Mouse (Mus musculus): ENCODE measurements at regions not wholly inside any gene's neighbourhood (a gene's known extent, or its start where the extent isn't known, plus 50 kb on each side); places are given as distances from the start of the nearest gene placed in this dataset.
A peak's percentile ranks its signal among the peaks of the same experiment; 100 is the strongest.
"Not testable (repeated sequence)": the region's sequence is repeated elsewhere in the genome, so short reads cannot be mapped to it uniquely, and the experiment has no call there.

DNA sequence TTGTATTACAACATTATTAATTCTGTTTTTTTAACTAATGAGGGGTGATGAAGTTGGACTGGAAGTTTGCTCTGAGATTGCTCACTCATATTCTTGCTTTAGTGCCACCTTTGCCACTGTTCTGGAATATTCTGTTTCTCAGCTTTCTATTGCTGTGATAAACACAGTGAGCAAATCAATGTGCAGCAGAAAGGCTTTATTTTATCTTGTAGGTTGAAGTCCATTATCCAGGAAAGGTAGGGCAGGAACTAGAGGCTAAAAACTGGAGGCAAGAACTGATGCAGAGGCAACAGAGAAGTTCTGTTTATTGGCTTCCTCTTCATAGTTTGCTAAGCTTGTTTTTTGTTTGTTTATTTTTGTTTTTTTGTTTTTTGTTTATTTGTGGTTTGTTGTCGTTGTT is 576.4 kb downstream of the Epha7 start:
- H3K9me3 ChIP-seq (ENCODE audit: control insufficient read depth, low read length): no peaks in the 10 kb centered on the region
- H3K27ac ChIP-seq (replicated peaks; ENCODE audit: low read depth, low read length): no peak overlapping the region
- no peak overlapping the region for H3K9ac ChIP-seq (replicated peaks; ENCODE audit: low read length)
- no peak overlapping the region for H3K4me2 ChIP-seq (ENCODE audit: low read length)
- no peaks in the 10 kb centered on the region for H3K4me1 ChIP-seq (ENCODE audit: control insufficient read depth, insufficient read depth, low read length)
- H3K36me3 ChIP-seq (ENCODE audit: control insufficient read depth, insufficient read depth, low read length): no peaks in the 10 kb centered on the region
- ATAC-seq (ENCODE audit: low FRiP score, low TSS enrichment): no peak
- 87% methylated on average over 1 of the region's 1 CpGs for WGBS
- H3K27me3 ChIP-seq (ENCODE audit: control insufficient read depth, insufficient read depth, low read length): no peaks in the 10 kb centered on the region
- no peak overlapping the region for H3K4me3 ChIP-seq (replicated peaks; ENCODE audit: low read depth, low read length)
- no peak for DNase-seq

DNA sequence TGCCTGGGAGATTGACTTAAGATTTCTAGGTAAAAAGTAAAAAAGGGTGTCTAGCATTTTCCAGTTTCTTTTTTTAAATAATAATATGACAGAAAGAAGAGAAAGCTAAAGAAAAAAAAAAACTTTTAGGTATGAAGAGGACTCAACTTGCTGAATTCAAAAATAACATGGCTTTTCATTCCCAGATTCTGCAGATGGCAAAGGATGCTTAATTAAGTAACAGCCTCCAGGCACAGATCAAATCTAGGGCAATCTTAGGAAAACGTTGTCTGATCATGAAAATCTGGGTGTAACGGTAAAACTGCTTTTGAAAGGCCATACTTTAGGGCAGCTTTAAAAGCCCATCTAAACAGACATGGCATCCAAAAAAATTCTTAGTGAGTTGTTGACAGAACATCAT is 577.4 kb downstream of the Epha7 start:
- Histone ChIP-seq H3K4me2 (ENCODE audit: low read length) (no peak overlapping the region), H3K27ac (replicated peaks; ENCODE audit: low read depth, low read length) (no peak overlapping the region), H3K4me1 (ENCODE audit: control insufficient read depth, insufficient read depth, low read length) (no peaks in the 10 kb centered on the region), H3K9me3 (ENCODE audit: control insufficient read depth, low read length) (no peaks in the 10 kb centered on the region), H3K9ac (replicated peaks; ENCODE audit: low read length) (no peak overlapping the region), H3K27me3 (ENCODE audit: control insufficient read depth, insufficient read depth, low read length) (no peaks in the 10 kb centered on the region), H3K36me3 (ENCODE audit: control insufficient read depth, insufficient read depth, low read length) (no peaks in the 10 kb centered on the region), H3K4me3 (replicated peaks; ENCODE audit: low read depth, low read length) (no peak overlapping the region)
- DNase-seq (no peak), ATAC-seq (ENCODE audit: low FRiP score, low TSS enrichment) (no peak)
- 72% methylated on average over 2 of the region's 2 CpGs for WGBS

DNA sequence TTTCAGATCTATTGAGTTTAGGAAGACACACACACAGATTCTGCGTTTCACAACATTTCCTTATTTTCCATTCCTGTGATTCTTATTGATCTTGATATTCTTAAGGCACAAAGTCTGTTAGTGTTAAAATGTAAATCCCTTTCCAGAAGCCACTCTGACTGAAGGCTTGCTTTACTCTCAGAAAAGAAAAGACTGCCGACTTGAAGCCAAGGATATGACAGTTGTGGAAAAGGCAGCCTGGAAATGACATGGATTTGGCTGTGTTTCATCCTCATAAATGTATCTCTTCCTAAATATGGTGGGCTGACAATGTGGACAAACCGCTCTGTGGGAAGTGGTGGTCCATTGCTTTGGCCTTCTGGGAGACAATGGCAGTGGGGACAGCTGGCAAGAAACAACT is 589.2 kb downstream of the Epha7 start:
- no peak for ATAC-seq (ENCODE audit: low FRiP score, low TSS enrichment)
- no peaks in the 10 kb centered on the region for H3K9me3 ChIP-seq (ENCODE audit: control insufficient read depth, low read length)
- no peaks in the 10 kb centered on the region for H3K4me1 ChIP-seq (ENCODE audit: control insufficient read depth, insufficient read depth, low read length)
- no peak for DNase-seq
- no peak overlapping the region for H3K27ac ChIP-seq (replicated peaks; ENCODE audit: low read depth, low read length)
- no peak overlapping the region for H3K9ac ChIP-seq (replicated peaks; ENCODE audit: low read length)
- H3K4me2 ChIP-seq (ENCODE audit: low read length): no peak overlapping the region
- H3K27me3 ChIP-seq (ENCODE audit: control insufficient read depth, insufficient read depth, low read length): no peaks in the 10 kb centered on the region
- no peaks in the 10 kb centered on the region for H3K36me3 ChIP-seq (ENCODE audit: control insufficient read depth, insufficient read depth, low read length)
- no peak overlapping the region for H3K4me3 ChIP-seq (replicated peaks; ENCODE audit: low read depth, low read length)
- 81% methylated on average over 3 of the region's 3 CpGs for WGBS

DNA sequence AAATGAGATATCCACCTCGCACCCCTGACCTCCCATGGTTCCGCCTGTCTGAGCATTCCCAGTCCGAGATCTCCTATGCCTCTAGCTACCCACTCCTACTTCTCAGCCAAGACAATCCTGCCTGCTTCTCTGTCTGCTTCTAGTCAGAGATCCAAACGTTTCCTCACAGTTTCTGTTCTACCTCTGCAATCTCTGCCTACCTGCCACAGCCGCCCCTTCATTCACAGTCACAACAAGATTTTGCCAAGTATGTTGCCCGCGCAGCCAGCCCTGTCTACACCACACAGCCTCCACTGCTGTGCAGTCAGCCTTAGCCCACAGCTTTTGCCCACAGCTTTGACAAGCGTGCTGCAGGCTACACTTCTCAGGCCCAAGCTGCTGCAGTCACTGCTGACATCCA is 601.7 kb downstream of the Epha7 start:
- Histone ChIP-seq H3K9me3 (ENCODE audit: control insufficient read depth, low read length) (no peaks in the 10 kb centered on the region), H3K27ac (replicated peaks; ENCODE audit: low read depth, low read length) (no peak overlapping the region), H3K9ac (replicated peaks; ENCODE audit: low read length) (no peak overlapping the region), H3K4me3 (replicated peaks; ENCODE audit: low read depth, low read length) (no peak overlapping the region), H3K4me1 (ENCODE audit: control insufficient read depth, insufficient read depth, low read length) (no peaks in the 10 kb centered on the region), H3K27me3 (ENCODE audit: control insufficient read depth, insufficient read depth, low read length) (no peaks in the 10 kb centered on the region), H3K36me3 (ENCODE audit: control insufficient read depth, insufficient read depth, low read length) (no peaks in the 10 kb centered on the region), H3K4me2 (ENCODE audit: low read length) (no peak overlapping the region)
- ATAC-seq (ENCODE audit: low FRiP score, low TSS enrichment): no peak
- DNase-seq: no peak
- WGBS: 88% methylated on average over 8 of the region's 8 CpGs

DNA sequence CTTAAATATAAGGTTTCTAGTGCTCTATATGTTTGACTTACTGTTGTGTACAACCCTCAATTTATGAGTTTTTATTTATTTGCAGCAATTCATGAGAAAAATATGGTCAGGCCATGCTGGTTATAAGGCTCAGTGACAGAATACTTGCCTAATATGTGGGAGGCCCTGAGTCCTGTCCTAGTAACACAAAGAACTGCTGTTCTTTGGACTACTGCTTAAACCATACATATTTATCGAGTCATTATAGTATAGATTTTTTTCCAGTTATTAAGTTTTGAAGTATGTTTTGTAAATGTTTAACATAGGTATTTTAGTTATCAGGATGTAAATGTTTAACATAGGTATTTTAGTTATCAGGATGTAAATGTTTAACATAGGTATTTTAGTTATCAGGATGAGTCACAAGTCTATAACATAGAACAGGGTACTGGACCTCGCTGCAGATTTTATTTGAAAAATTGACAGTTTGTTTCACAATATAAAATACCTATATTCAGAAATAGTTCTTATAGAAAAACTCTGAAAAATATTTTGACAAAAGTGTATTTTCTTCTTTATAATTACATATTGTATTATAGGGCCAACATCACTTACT is 607.4 kb downstream of the Epha7 start:
- DNase-seq (no peak), ATAC-seq (ENCODE audit: low FRiP score, low TSS enrichment) (no peak)
- Histone ChIP-seq H3K4me3 (replicated peaks; ENCODE audit: low read depth, low read length) (no peak overlapping the region), H3K36me3 (ENCODE audit: control insufficient read depth, insufficient read depth, low read length) (no peaks in the 10 kb centered on the region), H3K27me3 (ENCODE audit: control insufficient read depth, insufficient read depth, low read length) (no peaks in the 10 kb centered on the region), H3K27ac (replicated peaks; ENCODE audit: low read depth, low read length) (no peak overlapping the region), H3K4me2 (ENCODE audit: low read length) (no peak overlapping the region), H3K4me1 (ENCODE audit: control insufficient read depth, insufficient read depth, low read length) (no peaks in the 10 kb centered on the region), H3K9ac (replicated peaks; ENCODE audit: low read length) (no peak overlapping the region), H3K9me3 (ENCODE audit: control insufficient read depth, low read length) (no peaks in the 10 kb centered on the region)
- 91% methylated on average over 2 of the region's 2 CpGs for WGBS

DNA sequence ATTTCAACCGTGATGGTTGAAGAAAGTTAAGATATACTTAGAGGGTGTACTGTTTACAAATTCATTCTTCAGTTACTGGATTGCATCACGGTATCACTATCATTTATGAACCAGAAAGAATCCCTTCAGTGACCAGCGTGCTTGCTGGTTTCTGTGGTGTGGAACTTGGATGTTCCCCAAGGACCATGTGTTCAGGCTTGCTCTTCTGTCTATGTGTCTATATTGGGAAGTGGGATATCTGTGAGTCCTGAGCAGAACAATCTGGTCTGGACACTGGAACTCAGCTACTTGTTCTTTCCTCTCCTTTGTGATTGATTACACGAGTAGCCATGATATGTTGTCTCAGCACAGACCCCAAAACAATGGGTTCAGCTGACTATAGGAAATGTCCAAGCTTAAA is 618.6 kb downstream of the Epha7 start:
- H3K4me3 ChIP-seq (replicated peaks; ENCODE audit: low read depth, low read length); ATAC-seq (ENCODE audit: low FRiP score, low TSS enrichment); DNase-seq; H3K27me3 ChIP-seq (ENCODE audit: control insufficient read depth, insufficient read depth, low read length); H3K9me3 ChIP-seq (ENCODE audit: control insufficient read depth, low read length); H3K4me1 ChIP-seq (ENCODE audit: control insufficient read depth, insufficient read depth, low read length); H3K27ac ChIP-seq (replicated peaks; ENCODE audit: low read depth, low read length); H3K36me3 ChIP-seq (ENCODE audit: control insufficient read depth, insufficient read depth, low read length); H3K4me2 ChIP-seq (ENCODE audit: low read length); H3K9ac ChIP-seq (replicated peaks; ENCODE audit: low read length): not testable (repeated sequence)
- 85% methylated on average over 4 of the region's 4 CpGs for WGBS

DNA sequence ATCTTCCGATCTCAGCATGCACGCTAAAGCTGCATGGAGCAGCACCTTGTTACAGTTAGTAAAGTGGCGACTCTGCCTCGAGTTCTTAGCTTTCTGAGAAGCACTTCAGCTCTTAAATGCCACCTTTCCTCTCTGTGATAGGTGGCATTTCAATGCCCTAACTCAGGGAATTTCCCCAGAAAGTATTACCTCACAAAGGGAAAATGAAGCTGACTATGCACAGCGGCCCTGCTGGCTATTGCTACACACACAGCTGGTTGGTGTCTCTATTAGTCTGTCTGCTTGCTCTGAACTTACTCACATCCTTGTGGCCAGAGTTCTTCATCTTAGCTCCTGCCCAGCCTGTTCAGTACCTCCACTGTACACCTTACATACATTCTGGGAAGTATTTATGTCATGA is 650.4 kb downstream of the Epha7 start:
- 84% methylated on average over 5 of the region's 5 CpGs for WGBS
- no peak overlapping the region for H3K4me2 ChIP-seq (ENCODE audit: low read length)
- no peak overlapping the region for H3K27ac ChIP-seq (replicated peaks; ENCODE audit: low read depth, low read length)
- H3K9ac ChIP-seq (replicated peaks; ENCODE audit: low read length): no peak overlapping the region
- H3K4me3 ChIP-seq (replicated peaks; ENCODE audit: low read depth, low read length): no peak overlapping the region
- no peaks in the 10 kb centered on the region for H3K36me3 ChIP-seq (ENCODE audit: control insufficient read depth, insufficient read depth, low read length)
- H3K9me3 ChIP-seq (ENCODE audit: control insufficient read depth, low read length): no peaks in the 10 kb centered on the region
- no peaks in the 10 kb centered on the region for H3K27me3 ChIP-seq (ENCODE audit: control insufficient read depth, insufficient read depth, low read length)
- DNase-seq (no peak), ATAC-seq (ENCODE audit: low FRiP score, low TSS enrichment) (no peak)
- H3K4me1 ChIP-seq (ENCODE audit: control insufficient read depth, insufficient read depth, low read length): no peaks in the 10 kb centered on the region

DNA sequence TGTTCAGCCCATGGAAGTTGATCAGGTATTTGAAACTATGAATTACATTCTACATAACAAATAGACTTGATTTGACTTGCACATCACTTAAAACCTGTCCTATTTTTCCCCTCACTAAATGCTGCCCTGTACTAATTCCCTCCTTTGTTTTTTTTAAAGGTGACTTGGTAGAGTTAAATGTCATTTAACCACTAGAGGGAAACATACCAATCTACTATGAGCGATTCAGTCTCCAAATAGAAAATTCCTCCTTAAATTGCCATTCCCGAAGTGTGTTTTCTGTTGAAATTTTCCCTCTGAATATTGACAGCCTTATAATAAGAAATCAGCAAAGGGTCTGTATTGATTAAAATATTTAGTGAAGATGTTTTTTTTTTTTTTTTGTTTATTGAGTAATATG is 653.4 kb downstream of the Epha7 start:
- H3K27ac ChIP-seq (replicated peaks; ENCODE audit: low read depth, low read length): no peak overlapping the region
- 69% methylated on average over 2 of the region's 2 CpGs for WGBS
- no peaks in the 10 kb centered on the region for H3K36me3 ChIP-seq (ENCODE audit: control insufficient read depth, insufficient read depth, low read length)
- H3K4me3 ChIP-seq (replicated peaks; ENCODE audit: low read depth, low read length): no peak overlapping the region
- DNase-seq (peak; percentile 53), ATAC-seq (ENCODE audit: low FRiP score, low TSS enrichment) (no peak)
- H3K4me1 ChIP-seq (ENCODE audit: control insufficient read depth, insufficient read depth, low read length): no peaks in the 10 kb centered on the region
- no peak overlapping the region for H3K9ac ChIP-seq (replicated peaks; ENCODE audit: low read length)
- no peak overlapping the region for H3K4me2 ChIP-seq (ENCODE audit: low read length)
- H3K27me3 ChIP-seq (ENCODE audit: control insufficient read depth, insufficient read depth, low read length): no peaks in the 10 kb centered on the region
- no peaks in the 10 kb centered on the region for H3K9me3 ChIP-seq (ENCODE audit: control insufficient read depth, low read length)

DNA sequence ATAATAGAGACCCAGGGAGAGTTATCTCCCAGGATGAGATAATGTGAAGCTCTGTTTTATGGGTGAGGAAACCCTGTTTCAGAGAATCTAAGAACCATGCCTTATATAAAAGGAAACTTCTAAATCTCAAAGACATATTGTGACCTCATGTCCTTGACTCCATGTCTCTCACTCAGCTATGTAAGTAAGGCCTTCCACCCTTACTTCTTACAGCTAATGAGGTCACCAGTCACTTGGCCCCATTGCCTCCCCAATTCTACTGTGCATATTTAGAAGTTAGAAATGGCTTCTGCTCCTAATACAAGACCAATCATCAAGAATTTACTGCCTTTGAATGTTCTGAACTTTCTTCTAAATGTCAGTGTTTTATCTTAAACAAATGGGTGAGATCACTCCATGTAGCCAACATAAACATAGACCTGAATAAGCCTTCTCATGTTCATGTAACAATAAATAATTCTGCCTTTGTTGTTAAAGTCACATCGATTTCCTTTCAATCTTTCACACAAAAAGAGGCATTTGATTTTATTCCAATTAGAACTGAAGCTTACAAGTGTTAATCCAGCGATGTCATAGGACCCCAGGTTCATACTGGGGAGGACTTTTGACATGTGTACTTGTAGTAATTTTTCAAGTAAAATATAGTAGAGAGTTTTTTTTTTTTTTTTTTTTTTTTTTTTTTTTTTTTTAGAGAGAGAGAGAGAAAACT is 667.6 kb downstream of the Epha7 start:
- ATAC-seq (ENCODE audit: low FRiP score, low TSS enrichment) (no peak), DNase-seq (no peak)
- no peaks in the 10 kb centered on the region for H3K4me1 ChIP-seq (ENCODE audit: control insufficient read depth, insufficient read depth, low read length)
- H3K36me3 ChIP-seq (ENCODE audit: control insufficient read depth, insufficient read depth, low read length): no peaks in the 10 kb centered on the region
- no peaks in the 10 kb centered on the region for H3K9me3 ChIP-seq (ENCODE audit: control insufficient read depth, low read length)
- no peaks in the 10 kb centered on the region for H3K27me3 ChIP-seq (ENCODE audit: control insufficient read depth, insufficient read depth, low read length)
- H3K4me2 ChIP-seq (ENCODE audit: low read length): no peak overlapping the region
- WGBS: 74% methylated on average over 2 of the region's 2 CpGs
- H3K4me3 ChIP-seq (replicated peaks; ENCODE audit: low read depth, low read length): no peak overlapping the region
- H3K9ac ChIP-seq (replicated peaks; ENCODE audit: low read length): no peak overlapping the region
- no peak overlapping the region for H3K27ac ChIP-seq (replicated peaks; ENCODE audit: low read depth, low read length)
